Mouse (Mus musculus): ENCODE data around the gene Srrm2.

Srrm2 gene

DNA sequence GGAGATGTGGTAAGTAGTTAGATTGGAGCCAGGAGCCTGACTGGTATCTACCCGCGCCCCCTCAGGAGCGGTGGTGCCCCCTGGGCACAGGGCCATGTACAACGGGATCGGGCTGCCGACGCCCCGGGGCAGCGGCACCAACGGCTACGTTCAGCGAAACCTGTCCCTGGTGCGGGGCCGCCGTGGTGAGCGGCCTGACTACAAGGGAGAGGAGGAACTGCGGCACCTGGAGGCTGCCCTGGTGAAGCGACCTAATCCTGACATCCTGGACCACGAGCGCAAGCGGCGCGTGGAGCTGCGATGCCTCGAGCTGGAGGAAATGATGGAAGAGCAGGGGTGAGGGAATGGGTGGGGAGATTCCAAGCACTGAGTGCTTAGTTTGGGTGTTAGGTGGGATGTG is 16.5 kb downstream of the Srrm2 start:
- peak; percentile 46 for DNase-seq (ENCODE audit: low spot score)

DNA sequence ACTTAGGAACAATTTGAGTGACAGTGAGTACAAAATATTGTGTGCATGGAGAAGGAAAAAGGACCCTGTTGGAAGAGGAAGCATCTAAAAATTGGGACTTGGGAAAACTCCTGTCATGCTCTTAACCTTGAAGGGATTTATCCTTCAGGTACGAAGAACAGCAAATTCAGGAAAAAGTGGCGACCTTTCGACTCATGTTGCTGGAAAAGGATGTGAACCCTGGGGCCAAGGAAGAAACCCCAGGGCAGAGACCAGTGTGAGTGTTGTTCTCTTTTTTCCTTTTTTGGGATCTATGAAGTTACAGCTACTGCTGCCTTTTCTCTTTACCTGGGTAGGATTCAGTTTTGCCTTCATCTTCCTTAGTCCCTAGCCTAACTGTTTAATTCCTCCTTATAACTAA is 17.6 kb downstream of the Srrm2 start:
- DNase-seq (ENCODE audit: low spot score): no peak

DNA sequence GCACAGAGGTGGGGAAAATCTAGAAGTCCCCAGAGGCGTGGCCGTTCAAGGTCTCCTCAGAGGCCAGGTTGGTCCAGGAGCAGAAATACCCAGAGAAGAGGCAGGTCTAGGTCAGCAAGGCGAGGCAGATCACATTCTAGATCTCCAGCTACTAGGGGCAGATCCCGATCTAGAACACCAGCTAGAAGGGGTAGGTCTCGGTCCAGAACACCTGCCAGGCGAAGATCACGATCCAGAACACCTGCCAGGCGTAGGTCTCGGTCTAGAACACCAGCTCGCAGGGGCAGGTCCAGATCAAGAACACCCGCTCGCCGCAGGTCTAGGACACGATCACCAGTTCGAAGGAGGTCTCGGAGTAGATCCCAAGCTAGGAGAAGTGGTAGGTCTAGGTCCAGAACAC is 25.3 kb downstream of the Srrm2 start:
- DNase-seq (ENCODE audit: low spot score): no peak

DNA sequence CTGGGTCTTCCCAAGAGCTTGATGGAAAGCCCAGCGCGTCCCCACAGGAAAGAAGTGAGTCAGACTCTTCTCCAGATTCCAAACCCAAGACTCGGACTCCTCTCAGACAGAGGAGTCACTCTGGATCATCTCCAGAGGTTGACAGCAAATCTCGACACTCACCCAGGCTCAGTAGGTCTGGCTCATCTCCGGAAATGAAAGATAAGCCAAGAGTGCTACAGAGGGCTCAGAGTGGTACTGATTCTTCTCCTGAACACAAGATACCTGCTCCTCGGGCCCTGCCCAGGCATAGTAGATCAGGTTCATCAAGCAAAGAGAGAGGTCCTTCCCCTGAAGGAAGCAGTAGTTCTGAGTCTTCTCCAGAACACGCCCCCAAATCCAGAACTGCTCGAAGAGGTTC is 28.2 kb downstream of the Srrm2 start:
- no peak for DNase-seq (ENCODE audit: low spot score)

DNA sequence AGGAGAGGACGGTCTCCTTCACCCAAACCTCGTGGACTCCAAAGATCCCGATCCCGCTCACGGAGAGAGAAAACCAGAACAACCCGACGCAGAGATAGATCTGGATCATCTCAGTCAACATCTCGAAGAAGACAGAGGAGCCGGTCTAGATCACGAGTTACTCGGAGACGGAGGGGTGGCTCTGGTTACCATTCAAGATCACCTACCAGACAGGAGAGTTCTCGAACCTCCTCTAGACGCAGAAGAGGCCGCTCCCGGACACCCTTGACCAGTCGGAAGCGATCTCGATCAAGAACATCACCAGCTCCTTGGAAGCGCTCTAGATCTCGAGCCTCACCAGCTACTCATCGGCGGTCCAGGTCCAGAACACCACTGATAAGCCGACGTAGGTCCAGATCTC is 28.9 kb downstream of the Srrm2 start:
- no peak for DNase-seq (ENCODE audit: low spot score)

DNA sequence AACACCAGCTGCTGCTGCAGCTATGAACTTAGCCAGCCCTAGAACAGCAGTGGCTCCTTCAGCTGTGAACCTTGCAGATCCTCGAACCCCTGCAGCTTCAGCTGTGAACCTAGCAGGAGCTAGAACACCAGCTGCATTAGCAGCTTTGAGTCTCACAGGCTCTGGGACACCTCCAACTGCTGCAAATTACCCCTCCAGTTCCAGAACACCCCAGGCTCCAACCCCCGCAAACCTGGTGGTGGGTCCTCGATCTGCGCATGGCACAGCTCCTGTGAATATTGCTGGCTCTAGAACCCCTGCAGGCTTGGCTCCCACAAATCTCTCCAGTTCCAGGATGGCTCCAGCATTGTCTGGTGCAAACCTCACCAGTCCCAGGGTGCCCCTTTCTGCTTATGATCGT is 30.4 kb downstream of the Srrm2 start:
- DNase-seq (ENCODE audit: low spot score): no peak

DNA sequence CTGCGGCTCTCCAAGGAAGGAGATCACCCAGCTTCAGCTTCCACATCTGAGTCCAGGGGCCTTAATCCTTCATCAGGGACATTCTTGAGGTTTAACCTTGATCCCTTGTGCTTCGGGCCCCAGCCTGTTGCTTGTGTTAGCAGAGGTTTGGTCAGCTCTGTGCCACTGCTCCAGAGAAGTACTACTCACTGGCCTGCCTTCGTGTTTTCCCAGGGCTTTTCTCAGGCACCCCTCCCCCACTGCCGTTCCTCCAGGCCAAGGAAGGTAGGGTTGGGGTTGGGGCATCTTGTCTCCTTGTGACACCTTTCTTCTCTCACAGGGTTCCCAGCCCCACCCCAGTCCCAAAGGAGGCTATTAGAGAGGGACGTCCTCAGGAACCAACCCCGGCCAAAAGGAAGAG is 31.8 kb downstream of the Srrm2 start:
- DNase-seq (ENCODE audit: low spot score): no peak

DNA sequence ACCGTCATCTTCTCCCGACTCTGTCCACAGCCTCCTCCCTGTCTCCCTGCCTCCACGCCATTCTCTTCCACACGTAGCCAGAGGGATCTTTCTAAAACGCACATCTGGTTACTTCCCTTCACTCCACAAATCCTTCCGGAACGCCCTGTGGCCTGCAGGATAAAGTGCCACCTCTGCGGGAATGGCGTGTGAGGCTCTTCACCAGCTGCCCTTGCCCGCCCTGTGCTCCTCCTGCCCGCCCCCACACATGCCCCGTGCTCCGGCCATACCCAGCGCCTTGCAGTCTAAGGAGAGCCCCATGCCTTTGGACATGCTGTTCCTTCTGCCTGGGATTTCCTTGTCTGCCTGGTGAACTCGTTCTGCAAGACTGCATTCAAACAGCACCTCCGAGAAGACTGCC is 32.7 kb downstream of the Srrm2 start:
- no peak for DNase-seq (ENCODE audit: low spot score)

DNA sequence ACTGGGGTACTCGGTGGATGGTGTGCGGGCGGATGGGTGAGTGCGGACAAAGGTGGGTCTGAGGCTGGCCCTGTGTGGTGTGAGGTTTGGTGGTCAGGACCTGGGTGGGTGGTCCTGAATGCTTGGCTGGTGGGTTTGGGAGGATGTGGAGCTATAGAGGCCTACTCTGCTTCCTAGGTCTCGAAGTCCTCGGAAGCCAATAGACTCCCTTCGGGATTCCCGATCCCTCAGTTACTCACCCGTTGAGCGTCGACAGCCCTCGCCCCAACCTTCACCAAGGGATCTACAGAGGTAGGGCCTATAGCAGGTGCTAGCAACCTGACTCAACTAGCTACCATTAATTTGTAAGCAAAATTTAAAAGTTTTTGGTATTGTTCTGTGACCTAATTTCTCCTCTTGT is 33.3 kb downstream of the Srrm2 start:
- no peak for DNase-seq (ENCODE audit: low spot score)

DNA sequence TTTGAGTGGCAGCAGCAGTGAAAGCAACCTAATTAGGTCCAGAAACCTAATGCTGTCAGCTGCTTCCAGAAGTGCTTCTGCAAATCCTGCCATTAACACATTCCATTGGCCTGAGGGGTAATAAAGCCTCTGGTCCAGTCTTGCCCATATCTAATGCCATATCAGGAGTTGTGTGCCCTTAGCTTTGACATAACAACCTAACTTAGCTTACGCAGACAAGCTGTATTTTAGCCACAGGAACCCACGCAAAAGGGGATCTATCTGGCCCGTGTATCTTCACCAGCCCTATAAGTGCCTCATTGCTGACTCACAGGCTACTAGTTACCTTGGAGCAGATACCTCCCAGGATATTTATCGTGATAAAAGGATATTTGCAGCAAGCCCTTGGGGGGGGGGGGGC is 35.3 kb downstream of the Srrm2 start:
- no peak for DNase-seq (ENCODE audit: low spot score)

DNA sequence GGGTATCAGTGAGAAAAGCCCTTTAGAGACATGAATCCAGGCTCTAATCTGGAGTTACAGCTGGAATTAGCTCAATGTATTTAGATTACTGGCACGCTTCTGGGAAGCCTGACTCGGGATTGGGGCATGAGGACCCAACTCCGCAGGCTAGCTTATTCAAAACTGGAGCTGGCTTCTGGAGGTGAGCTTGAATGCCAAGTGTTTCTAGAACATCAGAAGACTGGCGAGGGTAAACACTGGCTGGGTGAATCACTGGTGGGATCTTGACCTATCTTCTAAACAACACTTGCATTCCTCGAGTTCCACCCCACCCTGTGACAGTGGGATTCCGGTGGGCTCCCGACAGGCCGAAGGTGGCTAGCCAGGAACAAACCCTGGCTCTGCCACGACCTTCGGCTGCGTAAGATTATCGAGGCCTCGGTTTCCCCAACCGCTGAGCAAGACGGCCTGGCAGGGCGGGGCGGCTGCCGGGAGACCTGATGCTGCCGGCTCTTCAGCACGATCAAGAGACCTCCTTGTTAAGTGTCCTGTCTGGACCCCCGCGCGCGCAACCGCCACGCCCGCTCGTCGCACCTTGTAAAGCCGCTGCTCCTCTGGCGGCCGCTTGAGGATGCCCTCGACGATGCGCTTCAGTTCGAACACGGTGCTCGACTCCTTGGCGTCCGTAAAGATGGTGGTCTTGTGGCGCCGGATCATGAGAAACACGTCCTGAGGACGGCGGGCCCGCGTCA is 38.1 kb downstream of the Srrm2 start:
- DNase-seq (ENCODE audit: low spot score): peak; percentile 58

DNA sequence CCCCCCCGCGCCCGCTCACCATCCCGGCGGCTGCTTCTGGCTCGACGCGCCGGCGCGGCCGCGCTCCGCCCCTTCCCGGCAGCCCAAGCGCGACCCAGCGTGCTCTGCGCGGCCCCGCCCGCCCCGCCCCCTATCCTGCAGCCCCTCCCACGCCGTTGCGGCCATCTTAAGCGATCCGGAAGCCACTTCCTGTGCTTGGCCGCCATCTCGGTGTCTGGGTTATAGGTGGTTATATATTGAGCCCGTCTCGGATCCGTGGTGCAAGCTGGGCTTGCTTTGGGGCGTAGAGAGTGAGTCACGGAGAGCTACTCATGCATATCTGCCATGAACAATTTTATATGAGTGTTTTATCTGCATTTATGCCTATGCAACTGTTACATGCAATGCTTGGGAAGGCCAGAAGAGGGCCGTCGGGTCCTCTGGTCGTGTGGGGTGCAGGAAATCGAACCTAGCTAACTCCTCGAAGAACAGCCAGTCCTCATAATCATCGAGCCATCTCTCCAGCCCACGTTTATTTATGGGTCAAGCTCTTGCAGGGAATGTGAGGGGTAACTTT is 38.8 kb downstream of the Srrm2 start, which contains the start of gene Elob:
Gene Elob (minus strand): TSS at position 73 of the 556 bp plus-strand sequence.
- DNase-seq (ENCODE audit: low spot score): peak; percentile 83

DNA sequence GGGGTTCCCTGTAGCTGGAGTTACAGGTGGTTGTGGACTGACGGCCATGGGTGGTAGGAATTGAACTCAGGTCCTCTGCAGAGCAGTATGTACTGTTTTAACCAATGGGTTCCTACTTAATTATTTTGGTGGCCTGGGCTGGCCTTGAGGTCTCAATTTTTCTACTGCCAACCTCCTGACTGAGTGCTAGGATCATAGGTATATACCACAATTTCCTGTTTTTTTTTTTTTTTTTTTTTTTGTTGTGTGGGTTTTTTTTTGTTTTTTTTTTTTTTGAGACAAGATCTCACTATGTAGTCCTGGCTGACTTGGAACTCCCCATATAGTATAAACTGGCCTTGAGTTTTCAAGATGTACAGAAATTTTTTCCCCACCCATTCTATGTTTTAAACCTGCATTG is 40.9 kb downstream of the Srrm2 start:
- DNase-seq (ENCODE audit: low spot score): no peak

DNA sequence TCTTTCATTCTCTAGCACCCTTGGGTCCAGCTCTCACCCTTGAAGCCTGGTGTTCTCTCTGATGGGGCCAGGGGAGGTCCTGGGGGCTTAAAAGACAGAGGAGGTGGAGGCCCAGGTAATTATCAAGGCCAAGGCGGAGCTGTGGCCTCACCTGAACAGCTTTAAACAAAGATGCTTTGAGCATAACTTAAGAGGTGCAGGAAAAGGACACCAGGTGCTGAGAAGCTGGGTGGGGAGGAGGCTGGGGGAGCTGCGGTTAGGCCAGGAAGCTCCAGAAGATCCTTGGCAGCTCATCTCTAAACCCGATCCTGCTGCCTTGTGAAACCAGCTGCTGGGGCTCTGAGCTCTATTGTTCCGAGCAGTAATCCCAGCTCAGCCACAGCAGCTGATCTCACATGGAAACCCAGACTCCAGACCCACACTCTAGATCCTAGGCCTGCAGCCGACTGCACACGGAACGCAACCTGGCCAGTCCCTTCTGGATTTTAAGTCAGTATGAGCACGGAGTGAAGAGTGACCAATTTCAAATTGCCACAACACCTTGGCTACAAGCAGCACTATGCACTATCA is 45.8 kb downstream of the Srrm2 start, which contains the start of gene Prss33:
Gene Prss33 (minus strand): TSS at position 51 of the 570 bp plus-strand sequence.
- DNase-seq (ENCODE audit: low spot score): no peak

DNA sequence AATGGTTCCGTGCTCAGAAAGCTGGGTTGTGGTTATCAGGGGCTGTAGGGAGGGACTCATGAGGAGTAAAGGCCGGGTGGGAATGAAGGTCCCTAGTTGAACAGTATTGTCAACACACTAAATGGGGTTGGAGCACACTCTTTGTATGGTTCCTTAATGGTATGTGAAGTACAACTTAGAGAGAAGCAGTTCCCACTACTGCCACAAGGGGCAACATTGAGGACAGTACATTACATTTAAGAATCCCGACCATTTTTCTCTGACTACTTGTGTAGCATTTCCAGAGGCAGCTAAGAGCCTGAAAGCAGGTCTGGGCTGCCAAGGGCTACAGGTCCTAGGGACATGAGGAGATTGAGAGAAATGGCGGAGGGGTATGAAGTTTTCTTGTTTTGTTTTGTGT is 50.8 kb downstream of the Srrm2 start:
- no peak for DNase-seq (ENCODE audit: low spot score)

DNA sequence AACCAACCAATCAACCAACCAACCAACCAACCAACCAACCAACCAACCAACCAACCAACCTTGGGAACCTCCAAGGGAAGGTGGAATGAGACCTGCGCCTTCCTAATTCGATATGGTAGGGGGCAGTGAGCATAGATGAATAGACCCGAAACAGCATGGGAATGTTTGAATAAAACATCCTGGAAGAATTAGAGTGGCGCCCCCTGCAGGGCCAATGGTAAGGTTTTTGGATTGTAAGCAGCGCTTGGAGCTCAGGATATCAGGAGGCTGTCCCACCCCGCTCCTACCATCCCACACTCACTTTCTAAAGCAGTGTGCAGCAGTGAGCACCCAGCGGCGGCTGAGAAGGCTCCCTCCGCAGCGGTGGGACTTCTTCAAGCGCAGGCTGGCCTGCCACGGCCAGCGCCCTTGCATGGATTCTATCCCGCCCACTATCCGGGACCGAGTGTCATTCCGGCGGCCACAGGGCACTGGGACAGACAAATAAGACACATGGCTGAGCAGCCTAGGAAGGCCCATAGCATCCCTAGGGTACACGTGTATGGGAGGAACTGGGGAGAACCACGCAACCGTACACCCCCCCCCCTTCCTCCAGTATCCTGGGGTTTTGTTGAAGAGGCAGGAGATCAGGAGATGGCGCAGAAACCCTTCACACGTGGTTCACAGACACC is 52.9 kb downstream of the Srrm2 start:
- no peak for DNase-seq (ENCODE audit: low spot score)

DNA sequence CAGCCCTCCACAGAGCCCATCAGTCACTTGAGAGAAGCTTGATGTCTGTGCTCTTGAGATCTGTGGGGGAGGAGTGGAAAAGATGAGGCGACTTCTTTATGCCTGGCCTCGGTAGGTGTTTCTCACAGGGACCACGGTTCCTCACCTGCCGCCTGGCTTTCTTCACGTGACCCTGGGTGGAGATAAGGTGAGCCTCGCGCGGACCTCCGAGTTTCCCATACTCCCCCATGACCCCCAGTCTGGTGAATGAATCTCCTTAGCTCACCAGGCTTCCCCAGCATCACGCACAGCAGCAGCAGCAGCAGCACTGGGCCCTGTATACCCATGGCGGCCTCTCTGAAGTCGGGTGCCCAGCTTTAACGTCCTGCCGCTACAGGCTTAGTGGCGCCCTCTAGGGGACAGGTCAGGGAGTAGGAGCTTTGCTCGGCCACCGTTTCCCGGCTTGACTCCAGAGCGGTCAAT is 53.5 kb downstream of the Srrm2 start, which contains the start of the genes Prss32 and Prss41:
Gene Prss32 (plus strand): TSS at position 44 of the 462 bp plus-strand sequence.
Gene Prss41 (minus strand): TSS at position 361 of the 462 bp plus-strand sequence.
- peak; percentile 49 for DNase-seq (ENCODE audit: low spot score)

DNA sequence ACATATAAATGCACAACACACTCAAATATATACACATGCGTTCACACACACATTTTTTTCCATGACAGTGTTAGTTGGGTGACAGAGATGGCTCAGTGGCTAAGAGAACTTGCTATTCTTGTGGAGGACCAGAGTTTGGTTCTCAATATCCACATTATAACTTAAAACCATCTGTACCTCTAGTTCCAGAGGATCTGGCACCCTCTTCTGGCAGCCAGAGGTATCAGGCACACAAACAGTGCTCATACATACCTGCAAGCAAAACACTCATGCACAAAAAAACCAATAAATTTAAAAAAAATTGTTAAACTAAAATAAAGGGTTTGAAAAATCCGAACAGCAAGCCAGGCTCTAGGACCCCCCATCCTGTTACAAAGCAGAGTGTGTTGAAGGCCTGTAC is 59.7 kb downstream of the Srrm2 start:
- no peak for DNase-seq (ENCODE audit: low spot score)

DNA sequence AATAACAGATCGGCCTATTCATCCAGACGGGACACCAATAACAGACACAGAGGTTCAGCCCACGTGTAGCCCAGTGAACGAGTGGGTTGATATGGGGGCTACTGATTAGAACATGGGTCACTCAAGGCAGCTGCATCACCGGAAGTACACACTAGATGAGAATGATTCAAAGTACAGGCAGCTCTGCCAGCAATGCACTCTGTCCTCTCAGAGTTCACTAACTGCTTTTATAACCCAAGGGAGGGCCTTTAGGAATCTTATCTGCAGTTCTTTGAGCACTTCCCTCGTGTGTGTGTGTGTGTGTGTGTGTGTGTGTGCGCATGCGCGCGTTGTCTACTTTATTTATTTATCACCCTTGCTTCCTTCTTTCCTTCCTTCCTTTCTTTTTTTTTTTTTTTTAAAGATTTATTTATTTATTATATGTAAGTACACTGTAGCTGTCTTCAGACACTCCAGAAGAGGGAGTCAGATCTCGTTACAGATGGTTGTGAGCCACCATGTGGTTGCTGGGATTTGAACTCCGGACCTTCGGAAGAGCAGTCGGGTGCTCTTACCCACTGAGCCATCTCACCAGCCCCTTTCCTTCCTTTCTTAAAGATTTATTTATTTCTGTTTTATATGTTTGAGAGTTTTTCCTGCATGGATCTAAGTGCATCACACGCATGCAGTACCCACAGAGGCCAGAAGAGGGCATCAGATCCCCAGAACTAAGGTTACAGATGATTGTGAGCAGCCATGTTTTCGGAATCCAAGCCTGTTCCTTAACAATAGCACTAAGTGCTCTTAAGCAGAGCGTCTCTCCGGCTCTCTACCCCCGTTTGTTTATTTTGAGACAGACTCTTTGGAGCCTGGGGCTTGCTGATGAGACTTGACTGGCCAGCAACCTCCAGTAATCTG is 60.8 kb downstream of the Srrm2 start:
- peak; percentile 48 for DNase-seq (ENCODE audit: low spot score)

DNA sequence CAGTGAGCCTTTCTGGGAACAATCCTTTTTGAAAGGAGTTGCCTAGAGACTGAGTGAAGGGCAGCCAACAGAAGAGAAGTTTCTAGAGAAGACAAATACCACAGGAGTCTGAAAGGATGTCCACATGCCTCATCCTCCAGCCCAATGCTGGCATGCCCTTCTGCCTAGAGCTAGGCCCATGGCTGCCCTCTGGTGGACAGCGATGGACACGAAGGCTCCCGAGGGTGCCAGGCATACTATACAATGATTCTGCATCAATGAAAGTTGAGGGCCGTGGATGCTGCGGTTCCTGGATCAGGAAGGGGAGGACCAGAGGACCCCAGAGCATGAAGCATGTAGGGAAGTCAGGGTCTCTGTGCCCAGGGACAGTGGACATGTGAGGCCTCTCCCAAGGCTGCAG is 63.0 kb downstream of the Srrm2 start:
- DNase-seq (ENCODE audit: low spot score): peak; percentile 50

DNA sequence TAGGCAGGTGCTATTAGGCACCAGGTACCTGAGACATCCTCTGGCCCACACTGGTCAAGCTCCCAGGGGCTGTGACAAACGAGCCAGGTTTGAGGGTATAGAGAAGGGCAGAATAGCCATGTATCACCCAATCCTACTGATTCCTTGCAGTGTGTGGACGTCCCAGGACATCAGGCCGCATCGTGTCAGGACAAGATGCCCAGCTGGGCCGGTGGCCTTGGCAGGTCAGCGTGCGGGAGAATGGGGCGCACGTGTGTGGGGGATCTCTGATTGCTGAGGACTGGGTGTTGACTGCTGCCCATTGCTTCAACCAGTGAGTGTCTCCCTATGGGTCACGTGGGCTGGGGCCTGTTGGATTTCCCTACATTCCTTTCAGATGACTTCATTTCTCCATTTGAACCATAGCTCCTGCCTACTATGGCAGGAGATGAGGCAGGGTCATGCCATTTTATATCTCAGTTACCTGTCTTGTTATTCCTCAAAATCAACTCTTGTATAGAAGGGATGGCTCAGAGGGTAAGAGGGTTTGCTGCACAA is 64.0 kb downstream of the Srrm2 start:
- no peak for DNase-seq (ENCODE audit: low spot score)

Measured in ovary, postnatal 36 days (tissue).